Mouse (Mus musculus) ES-Bruce4 (cell line): Measurements from ENCODE around the gene Rbm45. TPM values are rescaled to one million over a fixed set of nuclear protein-coding genes. Genes with fewer than 3 reads are reported as not detected.

Source experiments
- H3K27ac ChIP-seq: 2 replicates; pipeline ENCODE4 v1.5.1; 2012; ENCODE audit warnings: low read length, inconsistent platforms; ENCODE audit not compliant: insufficient read depth
- H3K27me3 ChIP-seq: 2 replicates; pipeline ENCODE4 v1.6.1; 2012; ENCODE audit warnings: mild to moderate bottlenecking, low read length, inconsistent platforms; ENCODE audit not compliant: control insufficient read depth, poor library complexity, insufficient read depth, severe bottlenecking
- H3K36me3 ChIP-seq: 2 replicates; pipeline ENCODE4 v1.6.1; 2012; ENCODE audit warnings: inconsistent platforms, mild to moderate bottlenecking, low read length, moderate library complexity; ENCODE audit not compliant: control insufficient read depth, poor library complexity, insufficient read depth, severe bottlenecking
- H3K4me1 ChIP-seq: one replicate; pipeline ENCODE4 v1.8.1; 2011; ENCODE audit warnings: low read length; ENCODE audit not compliant: control insufficient read depth, insufficient read depth
- H3K4me3 ChIP-seq: 2 replicates; pipeline ENCODE4 v1.5.1; 2011; ENCODE audit warnings: low read depth, mild to moderate bottlenecking, low read length
- H3K9ac ChIP-seq: 2 replicates; pipeline ENCODE4 v1.6.1; 2012; ENCODE audit warnings: low read depth, mild to moderate bottlenecking, inconsistent platforms; ENCODE audit not compliant: poor library complexity, severe bottlenecking
- H3K9me3 ChIP-seq: replicated peaks from 2 replicates; pipeline ENCODE4 v1.6.1; 2012; ENCODE audit warnings: mild to moderate bottlenecking, low read length, inconsistent platforms; ENCODE audit not compliant: control insufficient read depth, poor library complexity, insufficient read depth, severe bottlenecking
- CTCF ChIP-seq: IDR thresholded peaks from one replicate; pipeline ENCODE4 v1.8.1; 2011; ENCODE audit warnings: low read depth, low read length
- EP300 ChIP-seq: IDR thresholded peaks from 2 replicates; pipeline ENCODE4 v1.6.1; 2011; ENCODE audit warnings: low read depth, low read length; ENCODE audit not compliant: insufficient read depth
- POLR2A ChIP-seq: IDR thresholded peaks from one replicate; pipeline ENCODE4 v1.8.1; 2011; ENCODE audit warnings: low read length; ENCODE audit not compliant: insufficient read depth
- polyA plus RNA-seq: library from polyadenylated mRNA; stranded (reverse); fragments of >200 nt; gene quantifications from 2 replicates; pipeline ENCODE4 v1.2.4, GENCODE M21; 2011; ENCODE audit warnings: low read depth; ENCODE audit not compliant: missing spikeins, insufficient read depth, insufficient read length

Gene Rbm45
- polyA plus RNA-seq, 1 experiment, result 35.7 TPM

GRCm38 (mm10) chr2:76406151-76406936 is 36.6 kb downstream of the Rbm45 start, which contains the start of gene Osbpl6:
TSS of gene Osbpl6 (plus strand) at chr2:76406508.
- Histone ChIP-seq H3K4me1 (no peaks in the 10 kb centered on the region), H3K36me3 (no peaks in the 10 kb centered on the region), H3K9me3 (no peaks in the 10 kb centered on the region), H3K27ac (no peak within 1 kb of the TSS), H3K27me3 (peaks cover 17% of the 10 kb centered on the region), H3K4me3 (peak within 1 kb of the TSS; percentile 78), H3K9ac (peak within 1 kb of the TSS; percentile 67)
- TF ChIP-seq EP300 (no peak), POLR2A (no peak), CTCF (no peak)

GRCm38 (mm10) chr2:76406937-76407441 is 37.2 kb downstream of the Rbm45 start:
- peaks cover 17% of the 10 kb centered on the region for H3K27me3 ChIP-seq

GRCm38 (mm10) chr2:76409526-76409925 is 39.7 kb downstream of the Rbm45 start:
- H3K27me3 ChIP-seq, result peaks cover 15% of the 10 kb centered on the region
- no peaks in the 10 kb centered on the region for H3K36me3 ChIP-seq
- TF ChIP-seq EP300 (no peak), CTCF (no peak), POLR2A (no peak)
- H3K4me3 ChIP-seq, result no peak overlapping the region
- no peaks in the 10 kb centered on the region for H3K4me1 ChIP-seq
- H3K9me3 ChIP-seq, result no peaks in the 10 kb centered on the region
- no peak overlapping the region for H3K27ac ChIP-seq
- H3K9ac ChIP-seq, result no peak overlapping the region

More at GRCm38 (mm10) chr2:76406937-76407441, 37.2 kb downstream of the Rbm45 start:
- Histone ChIP-seq H3K27ac (no peak overlapping the region), H3K9me3 (no peaks in the 10 kb centered on the region), H3K4me1 (no peaks in the 10 kb centered on the region), H3K36me3 (no peaks in the 10 kb centered on the region), H3K4me3 (peak overlapping the region; percentile 63), H3K9ac (peak overlapping the region; percentile 67)
- TF ChIP-seq EP300 (no peak), CTCF (no peak), POLR2A (no peak)

GRCm38 (mm10) chr2:76409986-76410385 is 40.2 kb downstream of the Rbm45 start:
- H3K27ac ChIP-seq, result no peak overlapping the region
- H3K27me3 ChIP-seq, result peaks cover 15% of the 10 kb centered on the region
- H3K9ac ChIP-seq, result no peak overlapping the region
- no peaks in the 10 kb centered on the region for H3K36me3 ChIP-seq
- no peaks in the 10 kb centered on the region for H3K9me3 ChIP-seq
- no peak overlapping the region for H3K4me3 ChIP-seq
- H3K4me1 ChIP-seq, result no peaks in the 10 kb centered on the region
- no peak for TF ChIP-seq EP300
- TF ChIP-seq POLR2A, result no peak
- TF ChIP-seq CTCF, result no peak

GRCm38 (mm10) chr2:76412924-76413323 is 43.1 kb downstream of the Rbm45 start:
- H3K27me3 ChIP-seq, result peaks cover 3% of the 10 kb centered on the region; the same call in 1 of the 2 replicates
- no peaks in the 10 kb centered on the region for H3K9me3 ChIP-seq
- no peaks in the 10 kb centered on the region for H3K36me3 ChIP-seq
- no peaks in the 10 kb centered on the region for H3K4me1 ChIP-seq
- H3K9ac ChIP-seq, result no peak overlapping the region
- no peak overlapping the region for H3K27ac ChIP-seq
- TF ChIP-seq POLR2A (no peak), CTCF (no peak), EP300 (no peak)
- no peak overlapping the region for H3K4me3 ChIP-seq

GRCm38 (mm10) chr2:76417446-76418141 is 47.8 kb downstream of the Rbm45 start:
- H3K27me3 ChIP-seq, result no peaks in the 10 kb centered on the region
- no peaks in the 10 kb centered on the region for H3K9me3 ChIP-seq
- no peaks in the 10 kb centered on the region for H3K36me3 ChIP-seq
- TF ChIP-seq POLR2A (no peak), CTCF (no peak), EP300 (no peak)
- H3K9ac ChIP-seq, result no peak overlapping the region
- no peaks in the 10 kb centered on the region for H3K4me1 ChIP-seq
- no peak overlapping the region for H3K27ac ChIP-seq
- no peak overlapping the region for H3K4me3 ChIP-seq
